Mouse (Mus musculus) megakaryocyte, adult 5-6 weeks (primary cell): ENCODE data around the gene Ap3s2. TPM values are rescaled to one million over a fixed set of nuclear protein-coding genes. Genes with fewer than 3 reads are reported as not detected.

ENCODE experiments used
- ATAC-seq: 2 replicates; pipeline ENCODE4 v1.8.0; 2016; ENCODE audit warnings: mild to moderate bottlenecking, inconsistent platforms; ENCODE audit not compliant: poor library complexity, severe bottlenecking
- total RNA-seq, 2 experiments: library from RNA; stranded (forward) in 1 of 2; stranded (reverse) in 1 of 2; fragments of 153-499, 151-499 nt in 1 of 2; fragments of 221-1000, 200-1000 nt in 1 of 2; gene quantifications; 2 replicates each; pipeline versions ENCODE4 v1.2.3 to v1.2.4; 2015 to 2017

Gene Ap3s2
- total RNA-seq (2015) = 14.6 and 22.8 TPM in 2 replicates
- total RNA-seq (2017) = 4.6 and 5.9 TPM in 2 replicates

DNA sequence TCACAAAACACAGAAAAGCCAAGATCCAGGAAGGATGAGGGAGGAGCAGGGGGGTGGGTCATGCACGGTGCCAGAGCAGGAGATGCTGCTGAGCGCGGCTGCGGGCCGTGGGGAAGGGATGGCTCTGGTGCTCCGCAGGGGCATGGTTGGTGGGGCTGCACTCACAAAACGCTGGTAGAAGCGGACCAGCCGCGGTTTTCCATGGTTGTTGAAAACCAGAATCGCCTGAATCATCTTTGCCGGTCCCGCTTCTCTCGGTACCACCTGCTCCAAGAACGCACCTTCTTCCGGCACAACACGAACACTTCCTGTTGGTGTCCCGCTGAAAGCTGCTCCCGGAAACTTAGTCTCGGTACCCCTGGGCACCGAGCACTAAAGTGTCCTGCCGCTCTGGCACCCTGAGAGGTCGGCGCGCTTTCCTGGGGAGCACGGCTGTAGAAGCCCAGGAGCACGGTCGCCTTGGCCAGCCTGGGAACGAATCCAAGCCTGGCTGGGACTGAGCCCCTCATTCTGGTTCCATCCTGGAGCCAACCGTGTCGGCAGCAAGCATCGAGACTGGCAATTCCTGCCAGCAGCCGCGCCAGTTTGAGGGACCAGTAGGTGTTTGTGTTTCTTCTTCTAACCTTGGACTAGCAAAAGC is at the start of gene Ap3s2:
TSS of gene Ap3s2 (minus strand) at position 306 of the 640 bp plus-strand sequence.
- ATAC-seq = peak; percentile 98

DNA sequence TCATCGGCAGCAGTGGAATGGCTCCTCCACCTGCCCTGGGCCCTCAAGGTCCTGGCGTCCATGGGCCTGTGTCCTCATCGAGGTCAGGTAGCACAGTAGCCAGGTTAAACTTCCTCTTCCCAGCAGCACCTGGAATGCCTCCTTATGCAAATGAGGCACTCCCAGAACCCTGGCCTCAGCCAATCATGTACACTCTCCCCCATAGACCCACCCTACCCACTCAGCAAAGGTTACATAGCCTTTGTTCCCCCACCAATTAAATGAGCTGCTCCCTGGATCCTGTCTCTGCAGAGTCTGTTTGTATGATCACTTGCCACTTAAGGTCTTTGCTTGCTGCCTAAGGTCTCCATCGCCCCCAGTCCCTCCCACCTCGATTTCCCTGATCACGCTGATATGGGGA is 47.9 kb upstream of the Ap3s2 start:
- ATAC-seq = no peak

DNA sequence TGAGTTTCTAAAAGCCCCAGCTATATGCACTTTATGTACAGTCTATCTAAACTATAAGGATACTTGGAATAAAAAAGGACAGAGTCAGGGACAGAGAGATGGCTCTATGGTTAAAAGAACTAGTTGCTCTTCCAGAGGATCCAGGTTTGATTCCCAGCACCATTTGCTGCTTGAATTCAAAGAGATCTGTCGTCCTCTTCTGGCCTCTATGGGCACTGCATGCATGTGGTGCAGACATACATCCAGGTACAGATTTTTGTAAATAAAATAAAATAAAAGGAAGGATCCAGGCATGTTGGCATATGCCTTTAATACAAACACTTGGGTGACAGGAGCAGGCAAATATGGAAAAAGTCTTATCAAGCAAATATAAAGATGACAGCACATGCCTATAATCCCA is 41.2 kb upstream of the Ap3s2 start:
- ATAC-seq = no peak

DNA sequence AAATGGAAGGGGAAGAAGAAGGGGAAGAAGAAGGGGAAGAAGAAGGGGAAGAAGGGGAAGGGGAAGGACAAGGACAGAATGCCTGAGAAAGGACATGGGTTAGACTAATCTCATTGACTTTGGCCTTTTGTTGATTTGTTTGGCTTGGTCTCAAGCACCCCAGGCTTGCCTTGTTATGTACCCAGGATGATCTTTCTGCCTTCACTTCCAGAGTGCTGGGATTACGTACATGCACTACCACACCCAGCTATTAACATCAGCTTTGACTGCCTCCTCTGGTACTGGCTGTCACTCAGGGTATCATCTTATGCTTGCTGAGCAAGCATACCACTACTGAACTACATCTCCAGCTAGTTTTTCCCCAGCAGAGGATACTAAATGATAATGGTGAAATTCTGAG is 35.7 kb upstream of the Ap3s2 start:
- no peak for ATAC-seq

DNA sequence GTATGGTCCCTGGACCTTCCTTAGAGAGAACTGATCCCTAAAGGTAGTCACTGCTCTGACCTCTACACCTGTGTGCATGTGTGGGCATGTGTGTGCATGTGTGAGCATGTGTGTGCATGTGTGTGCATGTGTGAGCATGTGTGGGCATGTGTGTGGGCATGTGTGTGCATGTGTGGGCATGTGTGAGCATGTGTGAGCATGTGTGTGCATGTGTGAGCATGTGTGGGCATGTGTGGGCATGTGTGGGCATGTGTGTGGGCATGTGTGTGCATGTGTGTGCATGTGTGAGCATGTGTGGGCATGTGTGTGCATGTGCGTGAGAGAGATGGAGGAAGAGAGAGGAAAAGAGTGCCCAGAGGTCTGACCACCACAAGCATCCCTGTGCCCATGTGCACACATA is 34.4 kb upstream of the Ap3s2 start:
- no peak for ATAC-seq

DNA sequence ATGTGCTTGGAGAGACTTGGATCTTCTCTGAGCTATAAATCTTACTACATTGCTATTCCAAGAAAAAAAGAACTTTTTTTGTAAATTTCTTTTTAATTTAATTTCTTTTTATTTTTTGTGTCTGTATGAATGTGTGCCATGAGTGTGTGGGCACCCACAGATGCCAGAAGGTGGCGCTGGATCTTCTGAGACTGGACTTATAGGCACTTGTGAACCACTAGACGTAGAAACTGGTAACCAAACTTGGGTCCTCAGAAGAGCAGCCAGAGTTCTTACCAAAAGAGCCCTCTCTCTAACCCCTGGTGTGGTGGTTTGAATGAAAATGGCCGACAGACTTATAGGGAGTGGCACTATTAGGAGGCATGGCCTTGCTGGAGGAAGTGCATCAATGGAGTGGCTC is 30.6 kb upstream of the Ap3s2 start:
- ATAC-seq = no peak

DNA sequence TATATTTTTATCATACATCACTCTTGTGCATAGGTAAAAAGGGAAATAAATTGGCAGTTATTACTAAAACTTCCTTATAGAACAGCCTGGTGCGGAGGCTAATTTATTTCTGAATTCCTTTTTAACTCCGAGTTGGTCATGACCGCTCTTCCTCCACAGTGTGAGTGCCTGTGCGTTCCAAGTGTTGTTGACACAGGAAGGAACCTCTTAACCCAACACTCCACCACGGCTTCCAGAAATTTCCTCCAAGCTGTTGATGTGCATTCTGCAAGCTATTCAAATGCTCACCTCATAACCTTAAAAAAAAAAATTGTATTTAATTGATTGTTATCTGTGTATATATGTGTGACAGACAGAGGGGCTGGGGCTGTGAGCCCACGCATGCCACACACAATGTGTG is 29.8 kb upstream of the Ap3s2 start:
- no peak for ATAC-seq

DNA sequence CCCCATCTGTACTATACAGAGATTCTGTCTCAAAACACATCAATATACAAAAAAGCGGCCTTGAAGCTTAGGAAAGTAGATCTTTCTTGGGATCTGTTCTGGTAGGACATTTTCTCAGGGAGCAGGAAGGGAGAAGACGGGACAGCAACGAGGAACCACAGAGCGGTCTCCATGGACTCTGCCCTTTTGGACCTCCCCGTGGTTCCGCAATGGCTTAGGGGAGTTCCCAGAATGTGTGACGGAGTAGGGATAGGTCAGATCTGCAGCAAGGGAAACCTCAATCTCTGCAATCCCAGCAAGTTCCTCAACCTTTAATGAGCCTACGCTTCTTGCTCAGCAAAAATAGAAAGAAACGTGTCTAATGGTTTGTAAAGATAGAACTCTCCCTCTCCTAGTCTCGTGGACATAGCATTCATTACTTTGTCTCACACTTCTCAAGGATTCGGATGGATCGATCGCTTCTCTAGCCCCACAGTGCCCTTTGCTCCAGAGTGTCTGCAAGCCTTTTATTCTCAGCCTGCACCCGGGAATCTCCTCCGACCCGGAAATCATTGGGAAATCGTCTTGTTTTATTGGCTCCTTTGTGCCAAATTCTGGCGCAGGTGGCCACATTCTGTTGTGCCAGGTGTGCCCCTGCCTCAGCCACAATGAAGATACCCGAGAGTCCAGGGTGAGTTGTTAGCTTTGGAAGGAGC is 15.2 kb upstream of the Ap3s2 start:
- ATAC-seq = peak; percentile 59; the same call in 1 of the 2 replicates

DNA sequence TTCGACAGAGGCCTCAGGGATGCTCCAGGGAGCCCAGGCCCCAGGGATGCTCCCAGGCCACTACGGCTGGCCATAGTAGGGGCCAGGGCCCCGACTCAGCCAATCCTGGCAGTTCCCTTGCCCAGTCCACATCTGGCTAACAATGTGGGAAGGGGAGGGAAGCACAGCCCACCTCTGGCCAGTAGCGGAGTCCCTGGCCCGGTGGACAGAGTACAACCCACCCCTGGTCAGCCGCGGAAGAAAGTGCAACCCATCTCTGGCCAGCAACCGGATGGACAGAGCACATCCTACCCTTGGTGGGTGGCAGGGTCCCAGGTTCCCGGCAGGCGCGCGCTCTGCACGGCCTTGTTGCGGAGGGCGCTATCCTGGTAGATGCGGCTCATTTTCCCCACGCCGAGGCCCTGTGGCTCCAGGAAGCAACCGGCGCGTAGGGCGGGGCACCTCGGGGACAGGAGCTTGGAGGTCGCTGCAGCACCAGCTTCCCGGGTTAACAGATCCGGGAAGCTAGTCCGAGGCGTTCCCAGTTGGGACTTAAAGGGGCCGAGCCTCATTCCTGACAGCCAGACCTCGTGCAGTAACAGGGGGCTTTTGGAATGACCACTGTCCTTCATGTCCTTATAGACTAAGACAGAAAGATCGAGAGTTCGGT is 14.5 kb upstream of the Ap3s2 start, which contains the start of gene Arpin:
TSS of gene Arpin (minus strand) at position 498 of the 649 bp plus-strand sequence.
- no peak for ATAC-seq

DNA sequence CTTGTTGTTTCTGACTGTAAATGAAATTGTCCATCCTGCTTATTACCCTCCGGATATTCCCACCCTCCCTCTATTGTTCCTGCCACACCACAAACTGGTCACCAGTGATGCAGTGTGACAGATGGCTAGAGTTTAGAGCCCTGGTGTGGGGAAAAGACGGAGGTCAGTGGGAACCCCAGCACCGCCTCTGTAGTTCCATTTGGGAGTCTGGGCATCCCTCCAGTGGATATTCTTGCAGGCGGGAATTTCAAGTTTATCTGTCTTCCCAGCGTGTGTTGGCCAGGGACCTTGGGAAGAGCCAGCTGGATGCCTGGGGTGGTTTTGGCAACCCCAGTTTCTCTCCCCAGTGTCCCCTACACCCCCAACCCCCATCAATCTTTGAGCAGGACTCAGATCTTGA is 14.0 kb upstream of the Ap3s2 start:
- ATAC-seq = no peak

DNA sequence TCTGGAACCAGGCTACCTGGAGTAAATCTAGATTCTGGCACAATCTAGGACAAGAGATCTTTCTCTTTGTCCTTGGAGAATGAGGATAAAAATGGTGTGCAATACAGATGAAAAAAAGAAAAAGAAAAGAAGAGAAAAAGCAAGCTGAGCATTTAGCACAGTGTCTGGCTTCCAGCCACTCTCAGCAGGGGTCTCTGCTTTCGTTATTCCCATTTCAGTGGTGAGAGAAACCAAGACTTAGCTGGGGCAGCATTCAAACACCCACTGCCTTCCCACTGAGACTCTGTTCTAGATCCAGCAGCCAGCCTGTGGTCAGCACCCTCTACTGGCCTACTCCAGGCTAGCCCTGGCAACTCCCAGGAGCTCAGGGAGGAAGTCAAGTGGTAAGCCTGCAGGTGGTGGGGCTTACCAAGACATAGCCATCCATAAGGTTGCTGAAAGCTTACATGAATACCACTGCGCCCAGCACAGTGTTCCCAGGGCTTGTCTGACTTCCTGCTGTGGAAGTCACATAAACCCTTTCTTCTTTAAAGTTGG is 8.1 kb upstream of the Ap3s2 start:
- ATAC-seq = no peak

DNA sequence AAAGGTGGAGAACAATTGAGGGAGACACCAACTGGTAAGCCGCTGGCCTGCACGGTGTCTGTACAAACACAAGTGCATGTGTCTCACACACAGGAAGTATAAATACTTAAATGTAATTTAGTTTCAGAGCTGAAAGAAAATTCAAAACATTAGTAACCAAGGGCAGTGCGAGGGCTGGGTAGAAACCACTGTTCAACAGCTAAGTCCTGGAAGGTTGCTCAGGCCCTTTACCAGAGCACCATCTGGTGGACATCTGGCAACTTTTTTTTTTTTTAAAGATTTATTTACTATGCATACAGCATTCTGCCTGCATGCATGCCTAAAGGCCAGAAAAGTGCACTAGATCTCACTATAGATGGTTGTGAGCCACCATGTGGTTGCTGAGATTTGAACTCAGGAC is 5.9 kb downstream of the Ap3s2 start:
- ATAC-seq = no peak

DNA sequence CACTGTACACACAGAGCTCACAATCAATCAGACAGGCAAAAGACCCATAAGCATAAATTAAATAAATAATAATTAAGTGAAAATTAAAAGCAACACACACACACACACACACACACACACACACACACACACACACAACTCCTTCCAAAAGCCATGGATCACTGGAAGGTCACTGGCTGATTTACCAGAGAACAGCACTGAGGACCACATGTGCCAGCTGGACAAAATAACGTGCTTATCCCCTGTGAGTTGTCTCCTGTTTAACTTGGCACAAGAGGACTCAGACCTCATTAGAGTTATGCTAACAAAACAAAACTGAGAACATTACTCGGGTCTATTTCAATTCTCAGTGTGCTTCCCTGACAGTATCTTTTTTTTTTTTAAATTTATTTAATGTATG is 13.1 kb downstream of the Ap3s2 start:
- ATAC-seq = no peak

DNA sequence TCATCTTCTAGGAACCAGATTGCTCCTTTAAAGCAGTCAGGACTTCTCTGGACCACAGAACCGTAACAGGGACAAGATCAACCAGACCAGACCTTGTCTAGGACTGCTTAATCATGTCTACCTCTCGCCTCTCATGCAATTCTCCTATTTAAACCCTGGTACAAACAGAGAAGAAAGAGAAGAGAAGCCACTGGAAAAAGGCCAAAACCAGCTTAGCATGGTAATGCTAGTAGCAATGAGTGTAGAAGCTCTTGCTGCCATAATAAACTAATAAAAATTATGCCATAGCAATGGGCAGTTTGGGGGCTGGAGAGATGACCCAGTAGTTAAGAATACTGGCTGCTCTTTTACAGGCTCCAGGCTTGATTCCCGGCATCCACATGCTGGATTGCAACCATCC is 13.5 kb downstream of the Ap3s2 start:
- ATAC-seq = no peak

DNA sequence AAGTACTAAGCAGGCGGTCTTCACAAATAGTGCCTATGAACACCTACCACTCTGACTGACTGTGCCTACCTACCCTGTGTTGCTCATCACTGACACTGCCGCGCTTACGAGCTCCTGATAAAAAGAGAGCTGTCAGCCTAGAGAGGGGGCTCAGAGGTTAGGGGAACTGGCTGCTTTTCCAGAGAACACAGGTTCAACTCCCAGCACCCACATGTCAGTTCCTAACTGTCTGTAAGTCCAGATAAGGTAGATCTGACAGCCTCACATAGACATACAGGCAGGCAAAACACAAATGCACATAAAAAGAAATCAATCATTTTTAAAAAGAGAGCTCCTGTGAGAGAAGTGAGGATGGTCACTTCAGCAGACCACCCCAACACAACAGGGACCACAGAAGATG is 15.3 kb downstream of the Ap3s2 start:
- no peak for ATAC-seq

DNA sequence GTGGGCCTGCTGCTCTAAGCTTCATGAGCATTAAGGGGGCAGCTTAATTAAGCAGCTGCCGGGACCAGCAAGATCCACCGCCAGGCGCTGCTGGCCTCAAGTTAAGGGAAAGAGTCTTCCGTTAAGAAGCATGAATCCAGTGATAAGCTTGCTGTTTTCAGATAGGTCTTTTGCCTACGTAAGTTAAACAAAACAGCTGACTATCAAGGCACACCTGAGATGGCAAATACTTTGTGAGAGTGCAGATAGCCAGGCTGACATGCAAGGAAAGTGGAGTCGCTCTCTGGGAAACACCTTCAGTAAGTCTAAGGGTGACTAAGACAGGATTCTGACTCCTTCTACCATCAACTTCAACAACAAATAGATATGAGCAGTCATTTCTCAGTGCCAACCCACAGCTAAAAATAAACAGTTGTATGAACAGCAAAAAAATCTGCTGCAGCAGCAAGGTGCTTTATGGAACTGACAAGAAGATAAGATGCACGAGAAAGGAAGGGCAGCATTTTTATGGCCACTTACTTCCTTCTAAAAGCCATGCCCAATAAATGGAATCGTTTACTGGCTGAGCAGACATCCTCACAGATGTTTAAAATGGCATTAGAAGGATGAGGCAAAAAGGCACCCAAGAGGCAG is 17.2 kb downstream of the Ap3s2 start:
- no peak for ATAC-seq

DNA sequence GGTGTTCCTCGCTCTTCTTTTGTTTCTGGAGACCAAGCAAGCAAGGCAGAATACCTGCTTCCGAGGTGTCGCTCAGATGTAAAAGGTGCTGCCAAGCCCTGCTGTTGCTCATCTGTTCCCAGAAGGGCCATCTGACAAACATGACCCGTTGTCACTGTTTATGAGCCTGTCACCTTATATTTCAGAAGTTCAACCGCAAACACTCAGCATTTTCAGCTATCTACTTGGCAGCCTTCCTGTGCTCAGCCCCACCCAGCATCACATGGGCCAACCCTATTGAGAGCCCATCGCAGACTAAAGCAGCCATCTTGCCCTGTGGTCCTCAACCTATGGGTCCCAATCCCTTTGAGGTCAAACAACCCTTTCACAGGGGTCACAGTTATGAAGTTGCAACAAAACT is 19.7 kb downstream of the Ap3s2 start:
- ATAC-seq = no peak

DNA sequence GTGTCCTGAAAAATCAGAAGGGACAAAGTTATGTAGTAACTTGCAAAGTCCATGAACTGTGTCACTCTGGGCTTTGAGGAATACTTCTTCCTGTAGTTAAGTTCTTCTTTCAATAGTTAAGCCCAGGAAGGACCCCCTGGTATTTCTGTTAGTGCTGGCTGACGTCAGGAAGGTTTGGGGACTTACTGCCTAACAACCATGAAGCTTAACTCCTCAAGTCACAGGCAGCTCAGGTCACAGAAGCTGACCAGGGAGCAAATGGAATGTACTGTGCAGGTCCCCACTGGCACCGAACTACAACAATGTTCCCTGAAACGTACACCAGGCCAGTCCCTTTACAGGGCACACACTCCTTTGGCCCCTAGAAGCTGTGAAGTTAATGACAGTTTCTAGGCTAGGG is 25.2 kb downstream of the Ap3s2 start:
- ATAC-seq = no peak

DNA sequence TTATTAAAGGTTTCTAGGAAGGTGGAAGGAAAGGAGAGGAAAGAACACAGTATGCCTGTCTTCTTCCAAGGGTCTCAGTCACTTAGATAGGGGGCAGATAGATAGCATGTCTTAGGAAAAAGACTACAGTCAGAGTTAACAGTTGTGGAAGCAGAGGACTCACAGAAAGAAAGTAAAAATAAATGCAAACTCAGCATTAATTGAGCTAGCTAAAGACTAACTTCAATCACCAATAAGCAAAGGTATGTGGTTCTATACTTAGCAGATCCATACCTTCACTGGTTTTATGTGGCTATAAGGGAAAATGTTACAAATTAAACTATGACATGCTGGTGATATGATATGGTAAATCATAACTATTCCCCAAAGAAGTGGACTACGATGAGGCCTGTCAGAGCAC is 25.7 kb downstream of the Ap3s2 start:
- no peak for ATAC-seq

DNA sequence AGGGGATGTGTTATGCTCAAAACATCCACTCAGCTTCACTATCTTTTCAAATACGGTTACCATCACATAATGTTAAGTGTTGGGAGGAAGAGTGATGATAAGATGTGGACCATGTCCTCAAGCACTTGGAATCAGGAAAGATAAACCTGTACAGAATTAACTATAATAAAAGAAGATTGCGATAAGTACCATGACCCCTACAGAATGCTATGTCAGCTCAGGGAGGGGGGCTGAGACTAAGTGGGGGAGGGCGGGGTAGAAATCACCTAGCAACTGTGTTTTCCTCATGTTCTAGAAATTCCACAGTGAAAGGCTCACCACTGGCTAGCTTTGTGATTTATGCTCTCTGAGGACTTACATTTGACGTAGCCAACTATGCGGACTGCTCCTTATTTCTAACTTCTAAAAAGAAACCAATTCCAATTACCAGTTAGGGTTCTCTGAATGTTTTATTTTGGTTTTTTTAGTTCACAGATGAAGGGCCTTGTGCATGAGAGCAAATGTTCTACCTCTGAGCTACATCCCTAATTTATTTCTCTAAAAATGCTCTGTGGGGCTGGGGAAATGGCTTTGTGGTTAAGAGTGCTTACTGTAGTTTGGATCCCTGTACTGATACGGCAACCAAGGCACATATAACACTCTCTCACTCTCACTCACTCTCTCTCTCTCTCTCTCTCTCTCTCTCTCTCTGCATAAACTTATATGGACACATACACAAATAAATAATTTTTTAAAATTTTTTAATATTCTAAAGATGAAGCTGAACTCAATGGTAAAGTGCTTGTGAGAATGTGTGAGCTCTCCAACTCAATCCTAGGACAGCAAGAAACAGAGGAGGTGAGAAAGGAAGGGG is 27.6 kb downstream of the Ap3s2 start:
- ATAC-seq = no peak
